Mouse (Mus musculus) hindbrain, embryonic 11.5 days (tissue): ENCODE data around the gene Shq1. TPM values are rescaled to one million over a fixed set of nuclear protein-coding genes. Genes with fewer than 3 reads are reported as not detected.

Experiments used
- ATAC-seq: fragments of 200-750 bp; cut with Nextera tagmentation; 2 replicates; pipeline ENCODE4 v1.8.0; 2017; ENCODE audit warnings: mild to moderate bottlenecking, moderate TSS enrichment, moderate library complexity; ENCODE audit not compliant: low FRiP score
- DNase-seq: peaks from one replicate; pipeline ENCODE4 v3.0.0-alpha.2; 2015; ENCODE audit warnings: low spot score
- H3K27ac ChIP-seq: fragments of 300-500 bp; sonication (generic); 2 replicates; pipeline ENCODE4 v1.5.1; 2014; ENCODE audit warnings: mild to moderate bottlenecking, low read depth, low read length
- H3K27me3 ChIP-seq: fragments of 300-500 bp; sonication (generic); 2 replicates; pipeline ENCODE4 v1.6.1; 2014; ENCODE audit warnings: mild to moderate bottlenecking, low read length, moderate library complexity, mixed read lengths; ENCODE audit not compliant: control insufficient read depth, insufficient read depth
- H3K36me3 ChIP-seq: fragments of 300-500 bp; sonication (generic); 2 replicates; pipeline ENCODE4 v1.6.1; 2014; ENCODE audit warnings: mild to moderate bottlenecking, low read length, moderate library complexity, mixed read lengths; ENCODE audit not compliant: control insufficient read depth, insufficient read depth
- H3K4me1 ChIP-seq: fragments of 300-500 bp; sonication (generic); replicated peaks from 2 replicates; pipeline ENCODE4 v1.6.1; 2014; ENCODE audit warnings: low read length, mixed read lengths; ENCODE audit not compliant: control insufficient read depth, insufficient read depth
- H3K4me2 ChIP-seq: fragments of 300-500 bp; sonication (generic); replicated peaks from 2 replicates; pipeline ENCODE4 v1.6.1; 2014; ENCODE audit warnings: mild to moderate bottlenecking, low read depth, low read length
- H3K4me3 ChIP-seq: fragments of 300-500 bp; sonication (generic); 2 replicates; pipeline ENCODE4 v1.5.1; 2014; ENCODE audit warnings: low read depth, low read length
- H3K9ac ChIP-seq: fragments of 300-500 bp; sonication (generic); 2 replicates; pipeline ENCODE4 v1.6.1; 2014; ENCODE audit warnings: low read depth, low read length
- H3K9me3 ChIP-seq: fragments of 300-500 bp; sonication (generic); 2 replicates; pipeline ENCODE4 v1.6.1; 2016; ENCODE audit warnings: low read length; ENCODE audit not compliant: control insufficient read depth
- WGBS: fragments of 180-500 bp; shearing (Covaris S2); extraction: QIAGEN DNeasy Blood & Tissue Kit; methylation state at CpG from one replicate; pipeline ENCODE4 v1.1.7; 2014; 5-methylcytosine and 5-hydroxymethylcytosine counted together
- polyA plus RNA-seq: library from polyadenylated mRNA; unstranded; fragments of >200 nt; fragmentation: Nextera tagmentation; extraction: Ambion mirVana; gene quantifications from 2 replicates; pipeline ENCODE4 v1.2.1, GENCODE M21; 2014

Gene Shq1
- polyA plus RNA-seq, 1 experiment from 2014 or later, result 17.1 TPM

DNA sequence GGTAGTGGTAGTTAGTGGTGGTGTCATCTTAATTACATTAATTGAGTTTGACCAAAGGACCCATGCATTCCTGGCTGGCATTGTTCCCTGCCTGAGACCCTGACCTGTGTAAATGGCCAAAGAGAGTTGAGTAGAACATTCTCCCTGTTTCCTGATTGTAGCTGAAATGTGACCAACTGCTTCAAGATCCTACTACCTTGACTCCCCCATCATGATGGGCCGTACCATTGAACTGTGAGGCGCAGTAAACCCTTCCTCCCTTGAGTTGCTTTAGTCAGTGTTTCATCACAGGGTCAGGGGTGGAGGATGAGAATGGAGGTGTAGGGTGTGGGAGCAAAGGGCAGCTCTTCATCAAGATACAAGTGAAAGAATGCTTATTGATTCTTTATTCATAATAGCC, 7.7 kb upstream of the Shq1 start:
- WGBS, result 97% methylated on average over 2 of the region's 2 CpGs
- Histone ChIP-seq H3K27me3 (no peaks in the 10 kb centered on the region), H3K27ac (no peak overlapping the region), H3K4me1 (no peaks in the 10 kb centered on the region), H3K9ac (no peak overlapping the region), H3K9me3 (no peaks in the 10 kb centered on the region), H3K36me3 (no peaks in the 10 kb centered on the region), H3K4me2 (no peak overlapping the region), H3K4me3 (no peak overlapping the region)
- no peak for DNase-seq
- ATAC-seq, result no peak

DNA sequence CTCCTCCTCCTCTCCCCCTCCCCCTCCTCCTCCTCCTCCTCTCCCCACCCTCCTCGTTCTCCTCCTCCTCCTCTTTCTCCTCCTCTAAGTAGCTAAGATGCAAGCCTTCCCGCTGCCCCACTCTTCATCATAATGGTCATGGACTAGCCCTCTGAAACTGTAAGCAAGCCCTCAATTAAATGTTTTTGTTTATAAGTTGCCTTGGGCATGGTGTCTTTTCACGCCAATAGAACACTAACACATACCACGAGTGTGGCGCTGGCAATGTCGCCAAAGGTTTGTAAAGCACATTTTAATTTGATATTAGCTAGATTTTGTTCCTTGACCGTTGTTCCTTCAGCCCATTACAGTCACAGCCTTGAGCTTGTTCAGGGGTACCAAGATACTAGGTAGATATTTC, 5.5 kb upstream of the Shq1 start:
- Histone ChIP-seq H3K27ac (no peak overlapping the region), H3K9ac (no peak overlapping the region), H3K4me3 (no peak overlapping the region), H3K9me3 (no peaks in the 10 kb centered on the region), H3K27me3 (no peaks in the 10 kb centered on the region), H3K36me3 (no peaks in the 10 kb centered on the region), H3K4me1 (no peaks in the 10 kb centered on the region), H3K4me2 (no peak overlapping the region)
- ATAC-seq (no peak), DNase-seq (no peak)
- WGBS, result 96% methylated on average over 5 of the region's 7 CpGs

DNA sequence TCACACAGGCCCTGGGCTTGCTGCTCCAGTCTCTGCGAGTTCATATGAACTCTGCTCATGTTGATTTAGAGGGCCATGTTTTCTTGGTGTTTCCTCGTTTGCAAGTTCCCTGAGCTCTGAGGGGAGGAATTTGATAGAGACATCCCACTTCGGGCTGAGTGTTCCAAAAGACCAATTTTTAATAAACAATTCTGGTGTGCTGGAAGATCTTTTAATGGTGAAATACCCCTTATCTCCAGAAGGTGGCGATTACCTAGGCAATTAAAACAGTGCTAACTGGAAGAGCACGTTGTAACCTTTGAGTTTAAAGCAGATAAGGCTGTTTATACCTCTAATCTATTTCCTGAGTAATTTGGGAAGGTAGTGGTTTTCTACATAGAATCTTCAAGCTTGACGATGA, 4.0 kb upstream of the Shq1 start:
- H3K27me3 ChIP-seq, result no peaks in the 10 kb centered on the region
- H3K36me3 ChIP-seq, result no peaks in the 10 kb centered on the region
- H3K9me3 ChIP-seq, result no peaks in the 10 kb centered on the region
- WGBS, result 30% methylated on average over 6 of the region's 6 CpGs
- no peak for ATAC-seq
- no peak overlapping the region for H3K4me3 ChIP-seq
- DNase-seq, result peak; percentile 41
- H3K4me1 ChIP-seq, result no peaks in the 10 kb centered on the region
- H3K9ac ChIP-seq, result no peak overlapping the region
- H3K4me2 ChIP-seq, result no peak overlapping the region
- no peak overlapping the region for H3K27ac ChIP-seq

DNA sequence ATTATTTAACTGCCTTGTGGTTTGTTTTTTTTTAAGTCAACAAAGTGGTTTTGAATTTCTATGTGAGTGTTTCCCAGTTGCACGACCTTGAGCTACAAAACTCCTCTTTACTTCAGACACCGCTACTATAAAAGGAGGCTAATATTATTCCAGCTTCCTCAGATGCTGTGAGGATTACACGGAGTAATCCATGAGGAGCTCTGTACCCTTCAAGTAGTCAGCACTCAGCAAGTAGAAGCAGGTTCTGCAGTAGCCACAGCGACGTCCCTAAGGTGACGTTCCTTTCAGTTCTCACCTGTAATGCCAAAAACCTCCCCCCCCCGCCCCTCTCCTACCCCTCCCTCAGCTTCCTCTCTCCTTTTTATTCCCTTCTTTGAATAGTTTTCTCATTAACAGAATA, 444 bp upstream of the Shq1 start:
- DNase-seq (no peak), ATAC-seq (no peak)
- no peaks in the 10 kb centered on the region for H3K36me3 ChIP-seq
- no peak overlapping the region for H3K9ac ChIP-seq
- no peaks in the 10 kb centered on the region for H3K27me3 ChIP-seq
- peak overlapping the region; percentile 95 for H3K4me2 ChIP-seq
- no peaks in the 10 kb centered on the region for H3K9me3 ChIP-seq
- no peaks in the 10 kb centered on the region; the same call in 1 of the 2 replicates for H3K4me1 ChIP-seq
- no peak overlapping the region for H3K27ac ChIP-seq
- 8% methylated on average over 7 of the region's 7 CpGs for WGBS
- H3K4me3 ChIP-seq, result peak overlapping the region; percentile 75

DNA sequence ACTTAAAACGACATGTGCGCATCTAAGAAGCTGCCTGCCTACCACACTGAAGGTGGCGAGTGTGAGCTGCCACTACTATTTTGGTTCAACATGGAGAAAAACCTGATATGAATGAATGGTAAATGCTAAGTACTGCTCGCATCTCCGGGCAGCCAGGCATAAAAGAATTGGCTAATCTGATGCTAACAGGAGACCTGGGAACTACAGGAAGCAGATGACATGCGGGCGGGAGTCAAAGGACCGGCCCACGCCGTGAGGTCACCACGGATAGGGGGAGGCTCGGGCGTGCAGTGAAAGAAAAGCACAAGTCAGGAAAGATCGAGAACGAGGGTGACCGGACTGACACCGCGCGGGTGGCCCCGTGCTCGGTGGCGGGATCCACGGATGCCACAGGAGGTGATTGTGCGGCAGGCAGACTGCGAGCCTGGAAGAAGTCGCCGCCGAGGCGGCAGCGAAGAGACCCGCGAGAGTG, 551 bp downstream of the Shq1 start:
- under 1% methylated on average over 32 of the region's 32 CpGs for WGBS
- ATAC-seq (peak; percentile 76), DNase-seq (no peak)
- peak overlapping the region; percentile 95 for H3K4me2 ChIP-seq
- H3K4me3 ChIP-seq, result peak overlapping the region; percentile 75
- peak overlapping the region; percentile 81 for H3K9ac ChIP-seq
- no peak overlapping the region for H3K27ac ChIP-seq
- H3K4me1 ChIP-seq, result no peaks in the 10 kb centered on the region; the same call in 1 of the 2 replicates
- H3K27me3 ChIP-seq, result no peaks in the 10 kb centered on the region
- H3K9me3 ChIP-seq, result no peaks in the 10 kb centered on the region
- H3K36me3 ChIP-seq, result no peaks in the 10 kb centered on the region

DNA sequence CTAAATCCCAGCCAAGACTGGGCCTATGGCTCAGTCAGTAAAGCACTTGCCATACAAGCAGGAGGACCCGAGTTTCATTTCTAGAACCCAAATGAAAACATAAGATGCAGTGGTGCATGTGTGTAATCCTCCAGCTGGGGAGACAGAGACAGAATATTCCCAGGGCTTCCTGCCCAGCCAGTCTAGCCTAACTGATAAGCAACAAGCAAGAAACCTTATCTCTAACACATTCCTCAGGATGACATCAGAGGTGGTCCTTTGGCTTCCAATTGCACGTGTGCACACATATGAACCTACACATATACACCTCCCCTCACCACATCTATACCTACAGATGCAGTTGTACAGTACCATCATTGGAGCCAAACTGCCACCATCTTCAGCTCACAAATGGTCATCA, 2.1 kb downstream of the Shq1 start:
- H3K9ac ChIP-seq, result no peak overlapping the region
- H3K27me3 ChIP-seq, result no peaks in the 10 kb centered on the region
- H3K4me2 ChIP-seq, result no peak overlapping the region
- no peak for DNase-seq
- WGBS, result 75% methylated on average over 2 of the region's 2 CpGs
- H3K4me3 ChIP-seq, result no peak overlapping the region
- ATAC-seq, result no peak
- H3K36me3 ChIP-seq, result no peaks in the 10 kb centered on the region
- H3K9me3 ChIP-seq, result no peaks in the 10 kb centered on the region
- H3K27ac ChIP-seq, result no peak overlapping the region
- H3K4me1 ChIP-seq, result no peaks in the 10 kb centered on the region; the same call in 1 of the 2 replicates

DNA sequence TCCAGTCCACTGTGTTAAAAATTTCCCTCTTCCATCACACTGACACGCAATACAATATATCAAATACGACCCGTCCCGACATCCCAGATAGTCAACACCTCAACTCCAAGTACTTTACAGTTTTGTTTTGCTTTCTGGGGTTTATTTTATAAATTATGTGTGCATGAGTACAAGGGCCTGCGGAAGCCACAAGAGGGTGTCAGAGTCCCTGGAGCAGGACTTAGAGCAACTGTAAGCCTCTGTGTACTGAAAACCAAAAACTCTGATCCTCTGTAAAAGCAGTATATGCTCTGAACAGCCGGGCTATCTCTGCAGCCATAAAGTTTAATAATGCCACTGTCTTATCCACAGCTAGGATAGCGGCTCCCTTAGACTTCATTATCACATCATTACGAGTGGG, 3.3 kb downstream of the Shq1 start:
- DNase-seq (no peak), ATAC-seq (no peak)
- H3K36me3 ChIP-seq, result no peaks in the 10 kb centered on the region
- WGBS, result 95% methylated on average over 8 of the region's 8 CpGs
- no peaks in the 10 kb centered on the region; the same call in 1 of the 2 replicates for H3K4me1 ChIP-seq
- H3K27ac ChIP-seq, result no peak overlapping the region
- H3K9me3 ChIP-seq, result no peaks in the 10 kb centered on the region
- H3K4me3 ChIP-seq, result no peak overlapping the region
- no peak overlapping the region for H3K9ac ChIP-seq
- H3K4me2 ChIP-seq, result no peak overlapping the region
- no peaks in the 10 kb centered on the region for H3K27me3 ChIP-seq

DNA sequence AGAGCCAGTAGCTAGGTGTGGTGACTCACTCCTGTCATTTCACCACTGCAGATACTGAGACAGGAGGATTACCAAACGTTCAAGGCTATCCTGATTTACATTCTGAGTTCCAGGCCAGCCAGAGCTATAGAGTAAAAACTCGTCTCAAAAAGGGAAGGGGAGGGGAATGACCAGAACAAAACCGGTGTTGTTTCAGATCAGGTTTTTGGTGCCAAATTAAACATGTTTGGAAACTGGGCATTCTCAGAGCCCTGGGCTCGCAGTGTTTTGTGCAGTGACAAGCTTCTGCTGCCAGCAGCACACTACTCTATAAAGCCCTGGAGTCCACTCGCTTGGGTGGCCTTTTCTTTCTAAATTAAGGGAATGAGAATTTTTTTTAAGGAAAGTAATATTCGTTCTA, 8.7 kb downstream of the Shq1 start:
- Histone ChIP-seq H3K9me3 (no peaks in the 10 kb centered on the region), H3K27ac (no peak overlapping the region), H3K9ac (no peak overlapping the region), H3K4me3 (no peak overlapping the region), H3K27me3 (no peaks in the 10 kb centered on the region), H3K4me2 (no peak overlapping the region), H3K4me1 (no peaks in the 10 kb centered on the region), H3K36me3 (no peaks in the 10 kb centered on the region)
- DNase-seq (no peak), ATAC-seq (no peak)
- 90% methylated on average over 6 of the region's 6 CpGs for WGBS

DNA sequence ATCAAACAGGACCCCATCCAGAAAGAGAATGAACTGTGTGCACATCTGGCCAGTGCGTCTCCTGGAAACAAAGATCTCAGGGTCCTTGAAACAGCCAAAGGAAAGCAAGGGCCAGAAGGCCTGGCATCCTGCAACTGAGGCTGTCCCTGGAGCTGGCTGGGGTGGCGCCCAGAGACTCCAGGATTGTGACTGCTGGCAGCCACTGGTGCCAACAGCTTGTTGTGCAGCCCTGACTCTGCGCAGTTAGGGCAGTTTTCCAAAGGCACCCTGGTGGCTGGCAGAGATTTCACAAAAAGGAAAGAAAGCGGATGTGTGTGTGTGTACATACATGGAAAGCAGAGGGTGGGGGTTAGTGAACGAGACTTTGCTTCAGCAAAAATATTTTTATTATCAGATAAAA, 10.6 kb downstream of the Shq1 start:
- Histone ChIP-seq H3K4me3 (no peak overlapping the region), H3K27me3 (no peaks in the 10 kb centered on the region), H3K9me3 (no peaks in the 10 kb centered on the region), H3K36me3 (no peaks in the 10 kb centered on the region), H3K4me2 (no peak overlapping the region), H3K4me1 (no peaks in the 10 kb centered on the region), H3K27ac (no peak overlapping the region), H3K9ac (no peak overlapping the region)
- 90% methylated on average over 5 of the region's 5 CpGs for WGBS
- DNase-seq (no peak), ATAC-seq (no peak)
